Mouse (Mus musculus) bone marrow macrophage, adult 2 months (primary cell): ENCODE results near the gene Tcf7.

Source experiments
- CTCF ChIP-seq: IDR thresholded peaks from 2 replicates; pipeline ENCODE4 v1.5.1; 2012; ENCODE audit warnings: low read depth, mild to moderate bottlenecking, low read length, moderate library complexity
- POLR2A ChIP-seq: IDR thresholded peaks from 2 replicates; pipeline ENCODE4 v1.6.1; 2012; ENCODE audit warnings: mild to moderate bottlenecking, low read depth, low read length, borderline replicate concordance

GRCm38 (mm10) chr11:52265616-52266307 is 17.1 kb downstream of the Tcf7 start:
- TF ChIP-seq CTCF (no peak), POLR2A (no peak)
